Mouse (Mus musculus) limb, embryonic 12.5 days (tissue): ENCODE measurements around the gene Qtrt1. TPM values are rescaled to one million over a fixed set of nuclear protein-coding genes. Genes with fewer than 3 reads are reported as not detected.
"Not testable (repeated sequence)": the region's sequence is repeated elsewhere in the genome, so short reads cannot be mapped to it uniquely, and the experiment has no call there.

ENCODE experiments used
- ATAC-seq: fragments of 200-750 bp; cut with Nextera tagmentation; 2 replicates; pipeline ENCODE4 v1.8.0; 2017; ENCODE audit warnings: low read depth, moderate TSS enrichment; ENCODE audit not compliant: insufficient number of reproducible peaks, insufficient read depth, low FRiP score, low TSS enrichment
- H3K27ac ChIP-seq: fragments of 300-500 bp; sonication (generic); 2 replicates; pipeline ENCODE4 v1.5.1; 2016; ENCODE audit warnings: mild to moderate bottlenecking, moderate library complexity
- H3K27me3 ChIP-seq: fragments of 300-500 bp; sonication (generic); 2 replicates; pipeline ENCODE4 v1.6.1; 2016; ENCODE audit warnings: mild to moderate bottlenecking, moderate library complexity
- H3K36me3 ChIP-seq: fragments of 300-500 bp; sonication (generic); 2 replicates; pipeline ENCODE4 v1.6.1; 2016; ENCODE audit warnings: mild to moderate bottlenecking, moderate library complexity
- H3K4me1 ChIP-seq: fragments of 300-500 bp; sonication (generic); replicated peaks from 2 replicates; pipeline ENCODE4 v1.6.1; 2016
- H3K4me2 ChIP-seq: fragments of 300-500 bp; sonication (generic); 2 replicates; pipeline ENCODE4 v1.6.1; 2016; ENCODE audit warnings: mild to moderate bottlenecking, moderate library complexity
- H3K4me3 ChIP-seq: fragments of 300-500 bp; sonication (generic); replicated peaks from 2 replicates; pipeline ENCODE4 v1.5.1; 2016; ENCODE audit warnings: mild to moderate bottlenecking
- H3K9ac ChIP-seq: fragments of 300-500 bp; sonication (generic); replicated peaks from 2 replicates; pipeline ENCODE4 v1.6.1; 2016; ENCODE audit warnings: mild to moderate bottlenecking, moderate library complexity
- H3K9me3 ChIP-seq: fragments of 300-500 bp; sonication (generic); 2 replicates; pipeline ENCODE4 v1.6.1; 2016; ENCODE audit warnings: mild to moderate bottlenecking, moderate library complexity
- WGBS: fragments of 180-500 bp; shearing (Covaris S2); methylation state at CpG from one replicate; pipeline ENCODE4 v1.1.7; 2016; 5-methylcytosine and 5-hydroxymethylcytosine counted together
- polyA plus RNA-seq: library from polyadenylated mRNA; unstranded; fragments of >200 nt; fragmentation: Nextera tagmentation; extraction: Ambion mirVana; gene quantifications from 2 replicates; pipeline ENCODE4 v1.2.1, GENCODE M21; 2016

Qtrt1 gene
- polyA plus RNA-seq, 1 experiment from 2014 or later: 48.4 TPM

- Histone ChIP-seq H3K36me3 (peaks cover 58% of the 10 kb centered on the region), H3K27ac (no peak overlapping the region), H3K9me3 (no peaks in the 10 kb centered on the region), H3K27me3 (no peaks in the 10 kb centered on the region), H3K4me1 (no peaks in the 10 kb centered on the region), H3K9ac (no peak overlapping the region; the same call in 1 of the 2 replicates), H3K4me2 (no peak overlapping the region), H3K4me3 (no peak overlapping the region)
- 69% methylated on average over 5 of the region's 5 CpGs for WGBS
- ATAC-seq: no peak
These were observed 51.5 kb downstream of the Qtrt1 start for GRCm38 (mm10) chr9:21463138-21463590.

GRCm38 (mm10) chr9:21463766-21464564, 52.3 kb downstream of the Qtrt1 start:
- Histone ChIP-seq H3K4me1 (no peaks in the 10 kb centered on the region), H3K4me2 (no peak overlapping the region), H3K27ac (no peak overlapping the region), H3K27me3 (no peaks in the 10 kb centered on the region), H3K36me3 (peaks cover 59% of the 10 kb centered on the region), H3K4me3 (no peak overlapping the region), H3K9ac (no peak overlapping the region), H3K9me3 (no peaks in the 10 kb centered on the region)
- WGBS: 89% methylated on average over 3 of the region's 3 CpGs
- ATAC-seq: no peak

- WGBS: 94% methylated on average over 7 of the region's 7 CpGs
- not testable (repeated sequence) for H3K9me3 ChIP-seq, H3K4me1 ChIP-seq, H3K4me2 ChIP-seq, ATAC-seq, H3K27ac ChIP-seq, H3K4me3 ChIP-seq, H3K9ac ChIP-seq, H3K27me3 ChIP-seq
- peaks cover 60% of the 10 kb centered on the region for H3K36me3 ChIP-seq
These were observed 52.9 kb downstream of the Qtrt1 start for GRCm38 (mm10) chr9:21464565-21464928.

- H3K27ac ChIP-seq: no peak overlapping the region
- H3K4me2 ChIP-seq: no peak overlapping the region
- no peak for ATAC-seq
- WGBS: 90% methylated on average over 20 of the region's 20 CpGs
- no peak overlapping the region for H3K4me3 ChIP-seq
- no peak overlapping the region for H3K9ac ChIP-seq
- H3K27me3 ChIP-seq: no peaks in the 10 kb centered on the region
- H3K4me1 ChIP-seq: no peaks in the 10 kb centered on the region
- no peaks in the 10 kb centered on the region for H3K9me3 ChIP-seq
- H3K36me3 ChIP-seq: peaks cover 86% of the 10 kb centered on the region
These were observed 57.7 kb downstream of the Qtrt1 start for GRCm38 (mm10) chr9:21469032-21470024.

Other genes starting within 250 kb of the Qtrt1 start
- 4.8 and 5.6 TPM in 2 replicates for gene Pde4a, start 246.1 kb upstream of the Qtrt1 start, polyA plus RNA-seq
- 64.7 and 65.2 TPM in 2 replicates for gene Keap1, start 172.5 kb upstream of the Qtrt1 start, polyA plus RNA-seq
- 0.31 and 0.63 TPM in 2 replicates for gene S1pr5, start 163.4 kb upstream of the Qtrt1 start, polyA plus RNA-seq
- 29.8 and 34.9 TPM in 2 replicates for gene Atg4d, start 146.5 kb upstream of the Qtrt1 start, polyA plus RNA-seq
- gene Kri1, start 123.9 kb upstream of the Qtrt1 start, polyA plus RNA-seq: 18.1 and 22.2 TPM in 2 replicates
- gene Cdkn2d, start 120.4 kb upstream of the Qtrt1 start, polyA plus RNA-seq: 46.1 and 46.9 TPM in 2 replicates
- 9.0 and 9.5 TPM in 2 replicates for gene Ap1m2, start 99.5 kb upstream of the Qtrt1 start, polyA plus RNA-seq
- gene Slc44a2, start 91.1 kb upstream of the Qtrt1 start, polyA plus RNA-seq: 103 and 110 TPM in 2 replicates
- 312 and 313 TPM in 2 replicates for gene Ilf3, start 44.0 kb upstream of the Qtrt1 start, polyA plus RNA-seq
- 76.6 and 78.4 TPM in 2 replicates for gene Dnm2, start 13.1 kb downstream of the Qtrt1 start, polyA plus RNA-seq
- 108 and 117 TPM in 2 replicates for gene Tmed1, start 98.4 kb downstream of the Qtrt1 start, polyA plus RNA-seq
- gene AB124611, start 114.3 kb downstream of the Qtrt1 start, polyA plus RNA-seq: 3.4 and 3.9 TPM in 2 replicates
- 72.3 and 82.4 TPM in 2 replicates for gene Carm1, start 135.1 kb downstream of the Qtrt1 start, polyA plus RNA-seq
- gene Timm29, start 180.9 kb downstream of the Qtrt1 start, polyA plus RNA-seq: 38.1 and 38.3 TPM in 2 replicates
- gene Yipf2, start 181.0 kb downstream of the Qtrt1 start, polyA plus RNA-seq: 20.2 and 21.1 TPM in 2 replicates
- gene Smarca4, start 204.3 kb downstream of the Qtrt1 start, polyA plus RNA-seq: 120 and 125 TPM in 2 replicates